Mouse (Mus musculus) cerebellum, postnatal 10 days (tissue): Measurements from ENCODE around the gene Capn8.

Experiments used
- DNase-seq, 2 experiments: peaks; one replicate each; pipeline ENCODE4 v3.0.0; 2021; ENCODE audit warnings: mixed read lengths in 2 of 2

Capn8 gene

DNA sequence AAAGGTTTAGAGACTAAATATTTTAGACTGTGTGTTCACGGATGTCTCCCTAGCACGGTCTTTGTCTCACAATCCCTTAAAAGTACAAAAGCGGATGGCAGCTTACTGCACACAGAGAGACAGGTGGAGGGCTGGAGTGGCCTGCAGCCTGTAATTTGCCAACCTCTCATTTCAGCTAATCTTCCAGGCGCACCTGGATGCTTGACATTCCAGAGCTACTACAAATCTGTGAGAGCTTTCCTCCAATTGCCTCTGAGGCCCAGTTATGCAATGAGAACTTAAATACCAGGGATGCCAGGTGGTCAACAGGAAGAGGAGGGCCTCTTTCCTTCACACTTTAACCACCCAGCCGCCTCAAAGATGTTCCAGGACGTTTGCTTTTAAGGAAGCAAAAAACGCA is 114.8 kb downstream of the Capn8 start:
- DNase-seq = no peak
